Mouse (Mus musculus): ENCODE measurements around the gene Scly. TPM values are rescaled to one million over a fixed set of nuclear protein-coding genes. Genes with fewer than 3 reads are reported as not detected.

Gene Scly
- polyA plus RNA-seq, 1 experiment from 2014 or later, result 8.2 TPM

DNA sequence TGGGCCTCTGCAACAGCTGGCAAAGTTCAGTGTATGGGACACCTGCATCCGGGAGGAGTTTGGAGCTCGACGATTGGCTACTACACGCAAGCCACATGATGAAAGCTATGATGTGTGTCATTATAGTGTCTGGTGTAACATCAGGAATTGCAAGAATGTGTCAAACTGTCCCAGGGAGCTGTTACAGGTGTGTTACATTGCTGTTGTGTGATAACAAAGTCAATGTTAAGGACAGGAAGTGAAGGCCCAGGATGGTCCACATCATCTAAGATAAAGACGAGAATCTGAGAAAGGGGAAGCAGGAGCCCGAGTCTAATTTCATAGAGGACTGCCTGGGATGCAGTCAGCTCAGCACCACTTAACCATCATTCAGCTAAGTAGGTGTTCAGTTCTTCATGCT is 2.6 kb upstream of the Scly start:
- ATAC-seq (ENCODE audit: low FRiP score, low TSS enrichment) (no peak), DNase-seq (ENCODE audit: low spot score) (no peak)
- TF ChIP-seq EP300 (optimal IDR thresholded peaks at IDR 0.05), result no peak
- Histone ChIP-seq H3K4me1 (replicated peaks; ENCODE audit: control insufficient read depth, insufficient read depth) (no peaks in the 10 kb centered on the region), H3K4me3 (ENCODE audit: low read depth, low read length) (no peak overlapping the region), H3K27me3 (ENCODE audit: control insufficient read depth, insufficient read depth, low read length) (no peaks in the 10 kb centered on the region), H3K36me3 (ENCODE audit: control insufficient read depth, insufficient read depth, low read length) (no peaks in the 10 kb centered on the region; the same call in 1 of the 2 replicates), H3K9ac (ENCODE audit: low read length) (no peak overlapping the region), H3K9me3 (ENCODE audit: control insufficient read depth, low read length) (no peaks in the 10 kb centered on the region), H3K4me2 (replicated peaks; ENCODE audit: low read depth) (no peak overlapping the region), H3K27ac (replicated peaks) (no peak overlapping the region)
- 91% methylated on average over 6 of the region's 6 CpGs for WGBS

DNA sequence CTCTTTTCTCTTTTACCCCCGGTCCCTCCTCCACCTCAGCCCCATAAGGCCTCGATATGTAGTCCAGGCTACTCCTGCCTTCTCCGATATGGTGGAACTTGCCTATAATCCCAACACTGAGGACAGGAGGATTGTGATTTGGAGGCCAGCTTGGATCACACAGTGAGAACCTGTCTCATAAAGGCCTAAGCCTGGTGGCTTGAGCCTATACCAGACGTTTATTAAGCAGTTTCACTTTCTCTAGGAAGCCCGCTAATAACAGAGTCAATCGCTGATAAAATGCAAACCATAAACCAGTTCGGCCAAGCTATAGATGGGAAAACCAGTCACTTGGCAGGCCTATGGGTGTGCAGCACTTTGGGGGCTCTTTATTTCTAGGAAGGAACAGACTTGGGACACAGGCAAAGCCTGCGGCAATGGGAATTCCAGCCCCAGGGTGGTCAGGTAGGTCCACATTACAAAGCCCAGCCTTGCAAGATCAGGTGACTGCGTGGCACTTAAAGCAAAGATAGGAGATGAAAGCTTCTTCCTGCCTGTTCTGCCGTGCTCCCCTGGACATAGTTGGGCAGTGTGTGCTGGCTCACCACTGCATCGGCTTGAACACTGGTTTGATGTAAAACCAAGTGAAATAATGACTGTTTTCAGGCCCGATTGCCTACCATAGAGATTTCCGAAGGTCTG is 1.0 kb downstream of the Scly start:
- no peak for TF ChIP-seq CTCF (IDR thresholded peaks at IDR 0.05; ENCODE audit: low read depth)
- no peak for TF ChIP-seq EP300 (optimal IDR thresholded peaks at IDR 0.05)
- Histone ChIP-seq H3K27ac (replicated peaks) (0 out of 2 replicates have a peak overlapping the region, but pooled peaks have one; percentile 18), H3K4me3 (ENCODE audit: low read depth, low read length) (peak overlapping the region; percentile 80), H3K9me3 (ENCODE audit: control insufficient read depth, low read length) (no peaks in the 10 kb centered on the region), H3K4me2 (replicated peaks; ENCODE audit: low read depth) (peak overlapping the region; percentile 81), H3K27me3 (ENCODE audit: control insufficient read depth, insufficient read depth, low read length) (no peaks in the 10 kb centered on the region), H3K4me1 (replicated peaks; ENCODE audit: control insufficient read depth, insufficient read depth) (no peaks in the 10 kb centered on the region), H3K36me3 (ENCODE audit: control insufficient read depth, insufficient read depth, low read length) (no peaks in the 10 kb centered on the region), H3K9ac (ENCODE audit: low read length) (peak overlapping the region; percentile 81)
- DNase-seq (ENCODE audit: low spot score) (no peak), ATAC-seq (ENCODE audit: low FRiP score, low TSS enrichment) (no peak)
- WGBS, result 70% methylated on average over 13 of the region's 13 CpGs

- Histone ChIP-seq H3K27me3 (ENCODE audit: control insufficient read depth, insufficient read depth, low read length) (no peaks in the 10 kb centered on the region), H3K36me3 (ENCODE audit: control insufficient read depth, insufficient read depth, low read length) (peaks cover 2% of the 10 kb centered on the region; the same call in 1 of the 2 replicates), H3K4me1 (replicated peaks; ENCODE audit: control insufficient read depth, insufficient read depth) (no peaks in the 10 kb centered on the region), H3K4me3 (ENCODE audit: low read depth, low read length) (no peak overlapping the region), H3K9ac (ENCODE audit: low read length) (no peak overlapping the region), H3K4me2 (replicated peaks; ENCODE audit: low read depth) (peak overlapping the region; percentile 81; the same call in 1 of the 2 replicates), H3K27ac (replicated peaks) (no peak overlapping the region), H3K9me3 (ENCODE audit: control insufficient read depth, low read length) (no peaks in the 10 kb centered on the region)
- no peak for ATAC-seq (ENCODE audit: low FRiP score, low TSS enrichment)
- 57% methylated on average over 5 of the region's 5 CpGs for WGBS
- DNase-seq (ENCODE audit: low spot score), result no peak
- TF ChIP-seq CTCF (IDR thresholded peaks at IDR 0.05; ENCODE audit: low read depth) (no peak), EP300 (optimal IDR thresholded peaks at IDR 0.05) (no peak)
Observed at GRCm38 (mm10) chr1:91299707-91300426, 1.7 kb downstream of the Scly start.

- WGBS, result 56% methylated on average over 3 of the region's 3 CpGs
- Histone ChIP-seq H3K9me3 (ENCODE audit: control insufficient read depth, low read length) (no peaks in the 10 kb centered on the region), H3K4me1 (replicated peaks; ENCODE audit: control insufficient read depth, insufficient read depth) (no peaks in the 10 kb centered on the region), H3K27ac (replicated peaks) (peak overlapping the region; percentile 25; the same call in 1 of the 2 replicates), H3K27me3 (ENCODE audit: control insufficient read depth, insufficient read depth, low read length) (no peaks in the 10 kb centered on the region), H3K36me3 (ENCODE audit: control insufficient read depth, insufficient read depth, low read length) (peaks cover 12% of the 10 kb centered on the region; the same call in 1 of the 2 replicates), H3K4me2 (replicated peaks; ENCODE audit: low read depth) (no peak overlapping the region), H3K4me3 (ENCODE audit: low read depth, low read length) (no peak overlapping the region), H3K9ac (ENCODE audit: low read length) (no peak overlapping the region)
- TF ChIP-seq CTCF (IDR thresholded peaks at IDR 0.05; ENCODE audit: low read depth) (no peak), EP300 (optimal IDR thresholded peaks at IDR 0.05) (no peak)
- DNase-seq (ENCODE audit: low spot score) (no peak), ATAC-seq (ENCODE audit: low FRiP score, low TSS enrichment) (no peak)
Observed at GRCm38 (mm10) chr1:91301206-91301920, 3.2 kb downstream of the Scly start.

GRCm38 (mm10) chr1:91302021-91302420 is 3.9 kb downstream of the Scly start:
- DNase-seq (ENCODE audit: low spot score) (no peak), ATAC-seq (ENCODE audit: low FRiP score, low TSS enrichment) (no peak)
- H3K27ac ChIP-seq (replicated peaks), result peak overlapping the region; percentile 25; the same call in 1 of the 2 replicates
- TF ChIP-seq EP300 (optimal IDR thresholded peaks at IDR 0.05), result no peak
- TF ChIP-seq CTCF (IDR thresholded peaks at IDR 0.05; ENCODE audit: low read depth), result no peak
- H3K4me3 ChIP-seq (ENCODE audit: low read depth, low read length), result no peak overlapping the region
- H3K9ac ChIP-seq (ENCODE audit: low read length), result no peak overlapping the region
- H3K4me2 ChIP-seq (replicated peaks; ENCODE audit: low read depth), result no peak overlapping the region
- peaks cover 12% of the 10 kb centered on the region; the same call in 1 of the 2 replicates for H3K36me3 ChIP-seq (ENCODE audit: control insufficient read depth, insufficient read depth, low read length)
- H3K9me3 ChIP-seq (ENCODE audit: control insufficient read depth, low read length), result no peaks in the 10 kb centered on the region
- WGBS, result 85% methylated on average over 3 of the region's 3 CpGs
- H3K4me1 ChIP-seq (replicated peaks; ENCODE audit: control insufficient read depth, insufficient read depth), result no peaks in the 10 kb centered on the region
- H3K27me3 ChIP-seq (ENCODE audit: control insufficient read depth, insufficient read depth, low read length), result no peaks in the 10 kb centered on the region
